Mouse (Mus musculus) spleen, adult 2 months (tissue): ENCODE data around the gene Ccdc171.

Experiments used
- CTCF ChIP-seq: fragments of 200-500 bp; IDR thresholded peaks from 2 replicates; pipeline ENCODE4 v1.5.1; 2011; ENCODE audit warnings: mild to moderate bottlenecking, inconsistent platforms; ENCODE audit not compliant: insufficient read depth, insufficient read length, insufficient replicate concordance; ENCODE audit errors: extremely low read depth
- POLR2A ChIP-seq: fragments of 200-500 bp; IDR thresholded peaks from 2 replicates; pipeline ENCODE4 v1.6.1; 2011; ENCODE audit warnings: low read depth, low read length, inconsistent platforms

- TF ChIP-seq POLR2A = no peak
- no peak for TF ChIP-seq CTCF
Measured at GRCm38 (mm10) chr4:83657021-83657420, 131.7 kb downstream of the Ccdc171 start.
